In genomic region chr7:121896689-121897088, GRCm38 (mm10) we compare ENCODE assay signal across 31 mouse cellular contexts. TPM values are rescaled to one million over a fixed set of nuclear protein-coding genes. Genes with fewer than 3 reads are reported as not detected.
"Had no signal": no experiment of that assay in that cellular context is flagged by ENCODE, and none has a peak within 500 bp of the region (broad histone marks: within the 10 kb centered on the region; RNA-seq: fewer than 3 reads in every experiment).

No protein-coding gene starts in this region.

- H3K9ac ChIP-seq: embryonic facial prominence, embryonic 12.5 days; embryonic facial prominence, embryonic 13.5 days; embryonic facial prominence, embryonic 15.5 days; forebrain, embryonic 12.5 days; forebrain, embryonic 13.5 days; forebrain, embryonic 15.5 days; forebrain, postnatal 0 days had no signal

- H3K36me3 ChIP-seq: embryonic facial prominence, embryonic 10.5 days; embryonic facial prominence, embryonic 12.5 days; embryonic facial prominence, embryonic 13.5 days; embryonic facial prominence, embryonic 15.5 days; forebrain, embryonic 10.5 days; forebrain, embryonic 12.5 days; forebrain, embryonic 15.5 days had no signal

- H3K4me2 ChIP-seq: embryonic facial prominence, embryonic 12.5 days; embryonic facial prominence, embryonic 13.5 days; embryonic facial prominence, embryonic 15.5 days; forebrain, embryonic 12.5 days; forebrain, embryonic 13.5 days; forebrain, embryonic 15.5 days had no signal

- DNase-seq: cerebellum, adult 8-10 months; cerebellum, adult 9-10 months; cerebellum, adult 9-11 months; cerebellum, postnatal 10 days; cerebellum, postnatal 14 days; cerebellum, postnatal 25 days; cerebellum, postnatal 36 days; embryo, embryonic 11 days; forebrain, postnatal 0 days; gastrocnemius, adult 2 months; gastrocnemius, postnatal 10 days; gastrocnemius, postnatal 14 days; gastrocnemius, postnatal 25 days; gastrocnemius, postnatal 36 days; heart, adult 11 months; heart, adult 18-20 months; heart, adult 2 months had no signal

- H3K27me3 ChIP-seq: embryonic facial prominence, embryonic 12.5 days; embryonic facial prominence, embryonic 15.5 days; forebrain, embryonic 13.5 days; forebrain, embryonic 15.5 days had no signal

- ATAC-seq: forebrain, embryonic 13.5 days; forebrain, embryonic 14.5 days; forebrain, embryonic 15.5 days; forebrain, embryonic 16.5 days; forebrain, postnatal 0 days had no signal

- H3K9me3 ChIP-seq: embryonic facial prominence, embryonic 10.5 days; embryonic facial prominence, embryonic 12.5 days; embryonic facial prominence, embryonic 13.5 days; embryonic facial prominence, embryonic 15.5 days; forebrain, embryonic 10.5 days; forebrain, embryonic 12.5 days; forebrain, embryonic 13.5 days; forebrain, embryonic 15.5 days had no signal

- H3K4me3 ChIP-seq: embryonic facial prominence, embryonic 10.5 days; embryonic facial prominence, embryonic 12.5 days; embryonic facial prominence, embryonic 13.5 days; embryonic facial prominence, embryonic 15.5 days; erythroblast, embryonic 14.5 days; forebrain, embryonic 10.5 days; forebrain, embryonic 12.5 days; forebrain, embryonic 13.5 days; forebrain, embryonic 15.5 days; gastrocnemius, adult 2 months; heart, adult 2 months had no signal

- H3K4me1 ChIP-seq: embryonic facial prominence, embryonic 12.5 days; embryonic facial prominence, embryonic 15.5 days had no signal

- H3K27ac ChIP-seq: embryonic facial prominence, embryonic 10.5 days; embryonic facial prominence, embryonic 12.5 days; embryonic facial prominence, embryonic 13.5 days; embryonic facial prominence, embryonic 15.5 days; forebrain, embryonic 10.5 days; forebrain, embryonic 12.5 days; forebrain, embryonic 13.5 days; forebrain, embryonic 15.5 days; gastrocnemius, adult 2 months; heart, adult 2 months had no signal

RNA-seq across cellular contexts. Expression of gene Scnn1b, which starts 31.9 kb away (rescaled TPM):
- total RNA-seq: common myeloid progenitor, adult 5-6 weeks; gastrocnemius, postnatal 36 days; gastrocnemius, postnatal 4 days; granulocyte monocyte progenitor cell, adult 5-6 weeks; heart, adult 18-20 months; heart, adult 2 months had no signal
- polyA plus RNA-seq: erythroblast, embryonic 14.5 days; forebrain, embryonic 10.5 days; forebrain, embryonic 13.5 days had no signal
